Mouse (Mus musculus): ENCODE results near the gene Pgs1. TPM values are rescaled to one million over a fixed set of nuclear protein-coding genes. Genes with fewer than 3 reads are reported as not detected.

Gene Pgs1
- total RNA-seq, 1 experiment from 2014 or later, result 20.4 TPM

- peak; percentile 36; the same call in 1 of the 2 replicates for ATAC-seq (replicated peaks; ENCODE audit: insufficient number of reproducible peaks, low FRiP score, low TSS enrichment, poor library complexity, severe bottlenecking)
Observed at GRCm38 (mm10) chr11:118015381-118016145, 29.5 kb downstream of the Pgs1 start.

- no peak for ATAC-seq (replicated peaks; ENCODE audit: insufficient number of reproducible peaks, low FRiP score, low TSS enrichment, poor library complexity, severe bottlenecking)
Observed at GRCm38 (mm10) chr11:118018328-118018727, 32.2 kb downstream of the Pgs1 start.

GRCm38 (mm10) chr11:118021806-118022205 lies 35.7 kb downstream of the Pgs1 start:
- peak; percentile 78 for ATAC-seq (replicated peaks; ENCODE audit: insufficient number of reproducible peaks, low FRiP score, low TSS enrichment, poor library complexity, severe bottlenecking)

DNA sequence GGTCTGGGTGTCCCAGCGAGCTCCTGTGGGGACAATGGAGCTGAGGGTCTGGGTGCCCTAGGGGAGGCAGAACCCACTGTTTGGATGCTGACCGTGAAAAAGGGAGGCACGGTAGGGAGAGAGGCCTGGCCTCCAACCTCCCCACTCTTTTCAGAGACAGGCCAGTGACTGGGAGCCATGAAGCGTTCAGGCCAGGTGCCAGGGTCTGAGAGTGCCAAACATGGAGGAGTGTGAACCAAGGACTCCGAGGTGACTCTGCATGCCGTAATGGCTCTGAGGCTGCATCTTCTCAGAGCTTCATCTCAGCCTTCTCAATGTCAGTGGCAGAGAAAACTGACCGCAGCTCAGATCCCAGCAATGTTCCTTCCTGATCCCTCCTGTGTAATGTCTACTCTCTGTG lies 37.4 kb downstream of the Pgs1 start:
- ATAC-seq (replicated peaks; ENCODE audit: insufficient number of reproducible peaks, low FRiP score, low TSS enrichment, poor library complexity, severe bottlenecking), result no peak

DNA sequence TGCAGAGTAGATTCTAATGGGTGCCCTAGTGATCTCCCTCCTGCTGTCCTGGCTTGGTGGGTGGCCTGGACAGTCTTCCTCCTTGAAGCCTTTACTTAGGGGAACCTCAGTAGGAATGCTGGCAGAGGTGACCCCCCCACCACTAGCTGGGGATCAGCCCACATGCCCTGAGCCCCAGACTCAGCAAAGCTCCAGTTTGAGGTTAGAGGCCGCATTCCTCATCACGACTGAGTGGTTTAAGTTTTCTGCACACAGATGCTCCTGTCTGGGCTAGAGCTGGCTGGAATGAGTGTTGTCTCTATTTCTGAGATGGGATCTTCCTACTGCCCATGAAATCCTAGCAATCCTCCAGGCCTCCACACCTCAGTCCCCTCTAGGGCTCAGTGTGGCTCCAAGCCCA lies 38.0 kb downstream of the Pgs1 start:
- no peak for ATAC-seq (replicated peaks; ENCODE audit: insufficient number of reproducible peaks, low FRiP score, low TSS enrichment, poor library complexity, severe bottlenecking)

DNA sequence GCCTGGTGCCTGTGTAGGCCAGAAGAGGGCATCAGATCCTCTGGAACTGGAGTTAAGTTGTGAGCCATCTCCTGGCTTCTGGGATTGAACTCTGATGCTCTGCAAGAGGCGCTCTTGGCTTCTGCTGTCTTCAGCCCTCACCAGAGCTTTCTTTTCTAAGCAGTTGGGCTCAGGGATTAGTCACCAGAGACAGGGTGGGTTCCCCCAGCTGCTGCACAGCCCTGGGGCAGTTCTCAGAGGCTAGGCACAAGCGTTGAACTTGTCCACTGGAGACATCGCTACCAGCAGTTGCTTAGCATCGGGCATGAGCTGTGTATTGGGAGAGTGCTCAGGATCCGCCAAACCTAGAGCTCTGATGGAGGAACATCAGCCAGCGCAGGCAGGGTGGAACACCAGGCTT lies 43.1 kb downstream of the Pgs1 start:
- ATAC-seq (replicated peaks; ENCODE audit: insufficient number of reproducible peaks, low FRiP score, low TSS enrichment, poor library complexity, severe bottlenecking), result no peak

GRCm38 (mm10) chr11:118031134-118031533 lies 45.0 kb downstream of the Pgs1 start:
- ATAC-seq (replicated peaks; ENCODE audit: insufficient number of reproducible peaks, low FRiP score, low TSS enrichment, poor library complexity, severe bottlenecking), result no peak

- no peak for ATAC-seq (replicated peaks; ENCODE audit: insufficient number of reproducible peaks, low FRiP score, low TSS enrichment, poor library complexity, severe bottlenecking)
Observed at GRCm38 (mm10) chr11:118034395-118034794, 48.3 kb downstream of the Pgs1 start.

GRCm38 (mm10) chr11:118035068-118035467 lies 49.0 kb downstream of the Pgs1 start:
- ATAC-seq (replicated peaks; ENCODE audit: insufficient number of reproducible peaks, low FRiP score, low TSS enrichment, poor library complexity, severe bottlenecking), result no peak

DNA sequence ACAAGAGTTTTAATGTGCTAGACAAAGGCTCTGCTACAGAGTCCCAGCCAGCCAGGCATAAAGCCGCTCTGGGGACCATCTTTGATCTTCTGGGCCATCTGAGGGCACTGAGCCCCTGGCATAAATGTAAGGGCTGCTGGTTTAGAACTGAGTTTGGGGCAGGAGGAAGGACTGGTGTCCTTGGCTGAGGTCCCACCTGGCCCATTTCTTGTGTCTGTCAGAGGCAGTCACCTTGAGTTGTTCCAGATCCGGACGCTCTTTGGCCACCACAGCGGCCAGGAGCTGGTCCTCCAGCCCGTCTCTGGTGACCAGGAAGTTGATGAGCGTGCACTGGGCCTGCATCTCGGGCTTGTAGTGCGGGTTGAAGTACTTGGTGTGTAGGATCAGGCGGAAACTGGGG lies 56.7 kb downstream of the Pgs1 start:
- no peak for ATAC-seq (replicated peaks; ENCODE audit: insufficient number of reproducible peaks, low FRiP score, low TSS enrichment, poor library complexity, severe bottlenecking)

- no peak for ATAC-seq (replicated peaks; ENCODE audit: insufficient number of reproducible peaks, low FRiP score, low TSS enrichment, poor library complexity, severe bottlenecking)
Observed at GRCm38 (mm10) chr11:118043293-118043907, 57.3 kb downstream of the Pgs1 start.

- no peak for ATAC-seq (replicated peaks; ENCODE audit: insufficient number of reproducible peaks, low FRiP score, low TSS enrichment, poor library complexity, severe bottlenecking)
Observed at GRCm38 (mm10) chr11:118049641-118050040, 63.5 kb downstream of the Pgs1 start.

DNA sequence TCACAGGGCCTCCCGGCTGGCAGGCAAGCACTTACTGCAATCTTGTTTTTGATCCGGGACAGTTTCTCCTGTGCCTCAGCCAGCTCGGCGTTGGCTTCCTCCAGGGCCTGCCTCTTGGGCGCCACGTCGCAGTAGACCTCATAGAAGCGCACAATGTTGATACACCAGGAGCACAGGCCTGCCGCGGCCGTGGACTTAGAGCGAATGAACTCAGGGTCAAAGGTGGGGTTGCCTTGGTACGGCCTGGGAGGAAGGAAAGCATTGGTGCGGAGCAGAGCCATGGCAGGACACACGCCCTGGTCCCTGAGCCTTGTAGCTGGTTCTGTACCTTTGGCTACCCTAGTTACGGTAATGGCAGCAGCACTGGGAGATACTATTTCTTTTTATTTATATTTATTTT lies 64.1 kb downstream of the Pgs1 start:
- no peak for ATAC-seq (replicated peaks; ENCODE audit: insufficient number of reproducible peaks, low FRiP score, low TSS enrichment, poor library complexity, severe bottlenecking)

DNA sequence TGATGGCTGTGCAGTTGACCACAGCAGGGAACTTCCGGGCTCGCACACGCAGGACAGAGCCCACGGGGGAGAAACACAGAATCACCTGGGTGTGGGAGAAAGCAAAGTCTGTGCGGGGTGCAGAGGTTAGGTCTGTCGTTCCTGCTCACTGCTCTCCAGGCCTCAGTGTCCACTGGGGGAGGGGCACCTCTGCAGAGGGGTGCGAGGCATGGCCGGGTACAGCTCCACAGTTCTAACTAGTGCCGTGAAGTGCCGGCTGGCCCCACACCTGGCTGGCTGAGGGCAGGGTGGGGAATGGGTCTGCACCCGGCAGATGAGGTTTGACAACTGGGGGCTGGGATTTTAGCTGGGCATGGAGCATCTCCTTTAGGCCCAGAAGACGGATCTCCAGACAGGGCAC lies 72.3 kb downstream of the Pgs1 start:
- ATAC-seq (replicated peaks; ENCODE audit: insufficient number of reproducible peaks, low FRiP score, low TSS enrichment, poor library complexity, severe bottlenecking), result no peak

GRCm38 (mm10) chr11:118058872-118059271 lies 72.8 kb downstream of the Pgs1 start:
- ATAC-seq (replicated peaks; ENCODE audit: insufficient number of reproducible peaks, low FRiP score, low TSS enrichment, poor library complexity, severe bottlenecking), result no peak

DNA sequence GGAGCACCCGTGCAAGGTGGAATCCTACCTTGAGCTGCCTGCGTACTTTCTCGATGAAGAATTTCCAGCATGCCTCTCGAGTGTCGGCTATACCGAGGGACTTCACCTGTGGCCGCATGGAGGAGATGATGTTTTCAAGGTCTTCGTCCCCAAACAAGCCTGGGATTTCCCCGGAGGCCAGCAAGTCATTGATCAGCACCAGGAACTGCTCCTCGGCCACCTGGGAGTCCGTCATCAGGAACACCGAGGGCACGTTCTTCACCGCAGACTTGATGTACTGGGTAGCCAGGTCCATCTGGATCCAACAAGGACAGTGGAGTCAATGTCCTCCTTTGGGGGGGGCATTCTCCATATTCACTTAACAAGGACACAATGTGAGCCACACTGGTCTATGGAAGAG lies 73.9 kb downstream of the Pgs1 start:
- ATAC-seq (replicated peaks; ENCODE audit: insufficient number of reproducible peaks, low FRiP score, low TSS enrichment, poor library complexity, severe bottlenecking), result no peak

DNA sequence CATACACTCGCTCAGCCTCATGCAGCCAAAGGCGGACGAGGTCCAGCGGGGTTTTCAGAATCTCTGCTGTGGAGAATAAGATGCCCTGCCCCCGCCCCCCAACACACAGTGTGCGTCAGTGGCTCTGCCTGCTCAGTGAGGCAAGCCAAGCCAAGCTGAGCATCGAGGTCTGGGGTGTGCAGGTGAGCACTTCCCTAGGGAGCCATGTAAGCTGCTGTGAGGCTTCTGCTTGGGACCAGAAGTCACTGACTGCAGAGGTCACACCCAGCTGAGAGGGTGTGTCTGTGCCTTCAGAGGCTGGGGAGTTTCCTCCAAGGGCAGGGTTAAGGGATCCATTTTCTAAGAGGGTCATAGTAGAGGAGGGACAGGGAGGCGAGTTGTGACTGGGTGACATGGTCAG lies 81.5 kb downstream of the Pgs1 start:
- ATAC-seq (replicated peaks; ENCODE audit: insufficient number of reproducible peaks, low FRiP score, low TSS enrichment, poor library complexity, severe bottlenecking), result no peak

DNA sequence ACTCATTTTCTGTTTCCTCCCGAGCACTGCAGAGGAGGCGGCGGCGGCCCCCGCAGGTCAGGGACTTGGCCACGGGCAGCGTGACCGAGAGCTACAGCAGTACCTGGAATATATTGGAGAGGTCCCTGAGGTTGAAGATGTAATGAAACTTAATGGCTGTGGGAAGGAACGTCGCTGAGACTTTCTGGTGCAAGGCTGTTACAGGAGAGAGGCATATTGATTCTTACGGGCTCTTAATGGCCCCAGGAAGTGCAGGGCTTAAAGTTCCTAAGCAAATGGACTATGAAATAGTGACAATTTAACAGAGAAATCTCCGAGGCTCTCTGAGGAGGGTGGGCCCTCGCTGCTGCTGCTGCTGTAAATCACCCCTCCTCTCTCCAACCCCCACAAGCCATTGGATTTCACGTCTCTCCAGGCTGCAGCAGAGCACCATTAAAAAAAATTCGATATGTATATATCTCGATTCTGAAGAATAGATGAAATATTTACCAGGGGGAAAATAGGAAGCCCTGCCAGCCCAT lies 82.8 kb downstream of the Pgs1 start:
- no peak for ATAC-seq (replicated peaks; ENCODE audit: insufficient number of reproducible peaks, low FRiP score, low TSS enrichment, poor library complexity, severe bottlenecking)

- ATAC-seq (replicated peaks; ENCODE audit: insufficient number of reproducible peaks, low FRiP score, low TSS enrichment, poor library complexity, severe bottlenecking), result no peak
Observed at GRCm38 (mm10) chr11:118071227-118071912, 85.3 kb downstream of the Pgs1 start.
